Mouse (Mus musculus): ENCODE results near the gene Pstk. TPM values are rescaled to one million over a fixed set of nuclear protein-coding genes. Genes with fewer than 3 reads are reported as not detected.

Pstk gene
- polyA plus RNA-seq, 1 experiment = 109 TPM

Other genes with a start within 250 kb of the Pstk start
- gene 4933402N03Rik, start 224.8 kb upstream of the Pstk start, polyA plus RNA-seq (2012; ENCODE audit: insufficient read depth, insufficient read length, missing spikeins) = not detected in 2 replicates
- not detected in 2 replicates for gene 5430419D17Rik, start 196.7 kb upstream of the Pstk start, polyA plus RNA-seq (2012; ENCODE audit: insufficient read depth, insufficient read length, missing spikeins)
- not detected in 2 replicates for gene Cuzd1, start 48.8 kb upstream of the Pstk start, polyA plus RNA-seq (2012; ENCODE audit: insufficient read depth, insufficient read length, missing spikeins)
- gene Fam24b, start 41.6 kb upstream of the Pstk start, polyA plus RNA-seq (2012; ENCODE audit: insufficient read depth, insufficient read length, missing spikeins) = not detected in 2 replicates
- not detected in 2 replicates for gene Fam24a, start 37.3 kb upstream of the Pstk start, polyA plus RNA-seq (2012; ENCODE audit: insufficient read depth, insufficient read length, missing spikeins)
- 7.6 and 11.7 TPM in 2 replicates for gene 2310057M21Rik, start 8.4 kb upstream of the Pstk start, polyA plus RNA-seq (2012; ENCODE audit: insufficient read depth, insufficient read length, missing spikeins)
- gene Ikzf5, start 39.4 kb downstream of the Pstk start, polyA plus RNA-seq (2012; ENCODE audit: insufficient read depth, insufficient read length, missing spikeins) = 12.8 and 16.4 TPM in 2 replicates
- 240 and 287 TPM in 2 replicates for gene Acadsb, start 39.5 kb downstream of the Pstk start, polyA plus RNA-seq (2012; ENCODE audit: insufficient read depth, insufficient read length, missing spikeins)
- gene Hmx3, start 171.7 kb downstream of the Pstk start, polyA plus RNA-seq (2012; ENCODE audit: insufficient read depth, insufficient read length, missing spikeins) = not detected in 2 replicates
- gene Hmx2, start 177.6 kb downstream of the Pstk start, polyA plus RNA-seq (2012; ENCODE audit: insufficient read depth, insufficient read length, missing spikeins) = not detected in 2 replicates
- gene Bub3, start 189.1 kb downstream of the Pstk start, polyA plus RNA-seq (2012; ENCODE audit: insufficient read depth, insufficient read length, missing spikeins) = 28.4 and 36.7 TPM in 2 replicates

Measured in brown adipose tissue, adult 24 weeks (tissue).